Mouse (Mus musculus) embryonic fibroblast, embryonic 13.5 days (primary cell): ENCODE measurements around the gene Mcur1.

Experiments
- CTCF ChIP-seq: IDR thresholded peaks from 2 replicates; pipeline ENCODE4 v1.5.1; 2011; ENCODE audit warnings: mild to moderate bottlenecking, control low read depth, low read length, moderate library complexity, borderline replicate concordance; ENCODE audit not compliant: insufficient read depth
- POLR2A ChIP-seq: IDR thresholded peaks from 2 replicates; pipeline ENCODE4 v1.6.1; 2011; ENCODE audit warnings: low read depth, mild to moderate bottlenecking, control low read depth, low read length, moderate library complexity

DNA sequence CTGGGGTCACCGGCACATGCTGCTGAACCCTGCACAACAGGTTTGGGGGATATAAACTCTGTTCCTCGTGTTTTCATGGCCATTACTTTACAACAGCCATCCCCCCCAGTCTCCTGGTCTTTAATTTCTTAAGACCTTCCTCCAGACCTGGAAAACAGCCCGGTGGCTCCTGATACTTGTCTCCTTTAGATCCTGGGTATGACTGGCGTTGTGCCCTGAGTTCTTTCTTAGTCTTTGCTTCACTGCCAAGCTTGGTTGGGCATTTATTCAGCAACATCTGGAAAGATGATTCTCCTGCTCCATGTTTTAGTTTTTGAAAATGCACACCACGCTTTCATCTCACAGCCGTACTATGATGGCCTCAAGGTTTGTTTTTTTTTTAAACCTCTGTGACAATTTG is 40.7 kb downstream of the Mcur1 start:
- TF ChIP-seq CTCF (no peak), POLR2A (no peak)
